ENCODE assay signal across 10 mouse cellular contexts in genomic region chr3:28968851-28969250, GRCm38 (mm10).
A peak's percentile ranks its signal among the peaks of the same experiment; 100 is the strongest.
DNase-seq lines count a peak whose midpoint lies in the region; ATAC-seq lines count a peak whose summit lies in the region.
"Had no signal": no experiment of that assay in that cellular context is flagged by ENCODE, and none has a peak within 500 bp of the region (broad histone marks: within the 10 kb centered on the region; RNA-seq: fewer than 3 reads in every experiment).

No protein-coding gene starts in this region.

- H3K9ac ChIP-seq in kidney, embryonic 15.5 days: no peak overlapping the region
- H3K9ac ChIP-seq in midbrain, embryonic 11.5 days (ENCODE audit: low read length): no peak overlapping the region
- H3K9ac ChIP-seq: embryonic facial prominence, embryonic 15.5 days; neural tube, embryonic 12.5 days had no signal

- H3K27ac ChIP-seq in kidney, embryonic 15.5 days: no peak overlapping the region
- H3K27ac ChIP-seq in midbrain, embryonic 11.5 days (ENCODE audit: low read depth, low read length): no peak overlapping the region
- H3K27ac ChIP-seq: embryonic facial prominence, embryonic 15.5 days; neural tube, embryonic 12.5 days had no signal

- H3K9me3 ChIP-seq in kidney, embryonic 15.5 days (replicated peaks): no peaks in the 10 kb centered on the region
- H3K9me3 ChIP-seq in midbrain, embryonic 11.5 days (ENCODE audit: control insufficient read depth, low read length): no peaks in the 10 kb centered on the region
- H3K9me3 ChIP-seq: embryonic facial prominence, embryonic 15.5 days; neural tube, embryonic 12.5 days had no signal

- no peaks in the 10 kb centered on the region for H3K27me3 ChIP-seq in kidney, embryonic 15.5 days
- H3K27me3 ChIP-seq in midbrain, embryonic 11.5 days (ENCODE audit: control insufficient read depth, insufficient read depth, low read length): no peaks in the 10 kb centered on the region
- H3K27me3 ChIP-seq: embryonic facial prominence, embryonic 15.5 days; neural tube, embryonic 12.5 days had no signal

- no peaks in the 10 kb centered on the region for H3K36me3 ChIP-seq in kidney, embryonic 15.5 days
- no peaks in the 10 kb centered on the region for H3K36me3 ChIP-seq in midbrain, embryonic 11.5 days (ENCODE audit: control insufficient read depth, insufficient read depth, low read length)
- H3K36me3 ChIP-seq: embryonic facial prominence, embryonic 15.5 days; neural tube, embryonic 12.5 days had no signal

- no peak for ATAC-seq in kidney, embryonic 15.5 days (replicated peaks; ENCODE audit: low FRiP score)
- no peak for ATAC-seq in midbrain, embryonic 11.5 days (ENCODE audit: low FRiP score)

- peak; percentile 25 for DNase-seq in kidney, adult 11 months
- peak; percentile 71 for DNase-seq in adipocyte (ENCODE audit: low spot score)
- peak; percentile 80 for DNase-seq in embryo, embryonic 10.5 days (ENCODE audit: low spot score)
- DNase-seq in heart, postnatal 25 days (ENCODE audit: low spot score): peak; percentile 2
- DNase-seq in layer of hippocampus, postnatal 14 days (ENCODE audit: low spot score in 2 of 2): peak; percentile 34 to 61
- DNase-seq in midbrain, embryonic 11.5 days (ENCODE audit: low spot score, missing footprints): peak; percentile 91
- peak; percentile 4 to 9 for DNase-seq in thymus, postnatal 36 days

- intact Hi-C loops in heart, postnatal 25 days (cut with DNase I): loop anchor here (1.0 kb wide), 1 partner anchor 155 kb away; no protein-coding TSS in a partner anchor

- no peak overlapping the region for H3K4me3 ChIP-seq in kidney, embryonic 15.5 days (replicated peaks)
- H3K4me3 ChIP-seq in midbrain, embryonic 11.5 days (ENCODE audit: low read depth, low read length): no peak overlapping the region
- H3K4me3 ChIP-seq: embryonic facial prominence, embryonic 15.5 days; neural tube, embryonic 12.5 days had no signal

- H3K4me1 ChIP-seq in kidney, embryonic 15.5 days: no peaks in the 10 kb centered on the region
- no peaks in the 10 kb centered on the region for H3K4me1 ChIP-seq in midbrain, embryonic 11.5 days (ENCODE audit: control insufficient read depth, insufficient read depth, low read length)
- H3K4me1 ChIP-seq: embryonic facial prominence, embryonic 15.5 days; neural tube, embryonic 12.5 days had no signal

- WGBS in kidney, embryonic 15.5 days: 0% methylated on average over 4 of the region's 4 CpGs
- WGBS in midbrain, embryonic 11.5 days: 0% methylated on average over 4 of the region's 4 CpGs

- no peak overlapping the region for H3K4me2 ChIP-seq in kidney, embryonic 15.5 days
- H3K4me2 ChIP-seq in midbrain, embryonic 11.5 days: no peak overlapping the region
- H3K4me2 ChIP-seq: embryonic facial prominence, embryonic 15.5 days; neural tube, embryonic 12.5 days had no signal

Comparison
In these comparisons a context has a peak if more than half of its experiments do, and no peak if none do; other contexts are left out.
1. DNase-seq: peak in every context shown above with its lines; median percentile 91 in midbrain, embryonic 11.5 days; 80 in embryo, embryonic 10.5 days; 71 in adipocyte; 48 in layer of hippocampus, postnatal 14 days; 25 in kidney, adult 11 months; 6 in thymus, postnatal 36 days; 2 in heart, postnatal 25 days.